In genomic region chr16:5992045-5993011, GRCm38 (mm10) we compare ENCODE assay signal across 12 mouse cellular contexts.
DNase-seq lines count a peak whose midpoint lies in the region; ATAC-seq lines count a peak whose summit lies in the region.
"Had no signal": no experiment of that assay in that cellular context is flagged by ENCODE, and none has a peak within 500 bp of the region (broad histone marks: within the 10 kb centered on the region; RNA-seq: fewer than 3 reads in every experiment).

No protein-coding gene starts in this region.

- no peak overlapping the region for H3K27ac ChIP-seq in hindbrain, embryonic 10.5 days
- peak overlapping the region; percentile 55 for H3K27ac ChIP-seq in midbrain, embryonic 15.5 days
- H3K27ac ChIP-seq in kidney, embryonic 16.5 days (ENCODE audit: low read length): no peak overlapping the region
- H3K27ac ChIP-seq: intestine, embryonic 15.5 days; liver, embryonic 12.5 days had no signal

- H3K9me3 ChIP-seq in hindbrain, embryonic 10.5 days: no peaks in the 10 kb centered on the region
- no peaks in the 10 kb centered on the region for H3K9me3 ChIP-seq in midbrain, embryonic 15.5 days
- H3K9me3 ChIP-seq in kidney, embryonic 16.5 days (ENCODE audit: low read length): no peaks in the 10 kb centered on the region
- H3K9me3 ChIP-seq: heart, embryonic 12.5 days; intestine, embryonic 15.5 days; liver, embryonic 12.5 days had no signal

- peak; percentile 21 for DNase-seq in R1 (ENCODE audit: low read depth, low spot score)
- DNase-seq in brain, adult 2 months (ENCODE audit: low read depth, low spot score): peak; percentile 74
- peak; percentile 7 for DNase-seq in hindbrain, embryonic 10.5 days (ENCODE audit: low spot score)
- DNase-seq in retina, embryonic 14.5 days (ENCODE audit: low spot score): no peak
- no peak for DNase-seq in lung, postnatal 10 days
- DNase-seq: cerebellum, adult 11-12 months; thymus, postnatal 14 days had no signal

- H3K9ac ChIP-seq in midbrain, embryonic 15.5 days: no peak overlapping the region
- no peak overlapping the region for H3K9ac ChIP-seq in kidney, embryonic 16.5 days (replicated peaks; ENCODE audit: low read length)
- H3K9ac ChIP-seq: heart, embryonic 12.5 days; intestine, embryonic 15.5 days; liver, embryonic 12.5 days had no signal

- no peak overlapping the region for H3K4me3 ChIP-seq in hindbrain, embryonic 10.5 days
- H3K4me3 ChIP-seq in midbrain, embryonic 15.5 days: no peak overlapping the region
- no peak overlapping the region for H3K4me3 ChIP-seq in kidney, embryonic 16.5 days (ENCODE audit: low read length)
- H3K4me3 ChIP-seq: heart, embryonic 12.5 days; intestine, embryonic 15.5 days; liver, embryonic 12.5 days had no signal

- peaks cover 30% of the 10 kb centered on the region for H3K27me3 ChIP-seq in hindbrain, embryonic 10.5 days (ENCODE audit: insufficient read depth, poor library complexity, severe bottlenecking)
- no peaks in the 10 kb centered on the region; the same call in 1 of the 2 replicates for H3K27me3 ChIP-seq in midbrain, embryonic 15.5 days (replicated peaks)
- no peaks in the 10 kb centered on the region; the same call in 1 of the 2 replicates for H3K27me3 ChIP-seq in kidney, embryonic 16.5 days (ENCODE audit: insufficient read depth, low read length)
- H3K27me3 ChIP-seq: heart, embryonic 12.5 days; intestine, embryonic 15.5 days; liver, embryonic 12.5 days had no signal

- 47% methylated on average over 10 of the region's 10 CpGs for WGBS in hindbrain, embryonic 10.5 days
- WGBS in midbrain, embryonic 15.5 days: 19% methylated on average over 10 of the region's 10 CpGs
- WGBS in kidney, embryonic 16.5 days: 58% methylated on average over 10 of the region's 10 CpGs

- 0 out of 2 replicates have a peak overlapping the region, but pooled peaks have one; percentile 13 for H3K4me2 ChIP-seq in midbrain, embryonic 15.5 days
- no peak overlapping the region for H3K4me2 ChIP-seq in kidney, embryonic 16.5 days (replicated peaks; ENCODE audit: low read depth, low read length)
- H3K4me2 ChIP-seq: heart, embryonic 12.5 days; intestine, embryonic 15.5 days; liver, embryonic 12.5 days had no signal

- peaks cover 22% of the 10 kb centered on the region for H3K4me1 ChIP-seq in hindbrain, embryonic 10.5 days (replicated peaks)
- peaks cover 30% of the 10 kb centered on the region for H3K4me1 ChIP-seq in midbrain, embryonic 15.5 days
- H3K4me1 ChIP-seq in kidney, embryonic 16.5 days (ENCODE audit: insufficient read depth, low read length): no peaks in the 10 kb centered on the region
- H3K4me1 ChIP-seq: heart, embryonic 12.5 days; intestine, embryonic 15.5 days; liver, embryonic 12.5 days had no signal

- H3K36me3 ChIP-seq in hindbrain, embryonic 10.5 days: no peaks in the 10 kb centered on the region
- H3K36me3 ChIP-seq in midbrain, embryonic 15.5 days (replicated peaks): no peaks in the 10 kb centered on the region
- no peaks in the 10 kb centered on the region for H3K36me3 ChIP-seq in kidney, embryonic 16.5 days (ENCODE audit: insufficient read depth, low read length)
- H3K36me3 ChIP-seq: heart, embryonic 12.5 days; intestine, embryonic 15.5 days; liver, embryonic 12.5 days had no signal

- peak; percentile 75 for ATAC-seq in midbrain, embryonic 15.5 days (replicated peaks)
- ATAC-seq in kidney, embryonic 16.5 days (ENCODE audit: low FRiP score, low TSS enrichment): no peak
- ATAC-seq: intestine, embryonic 15.5 days; liver, embryonic 12.5 days had no signal

Comparison
In these comparisons a context has a peak if more than half of its experiments do, and no peak if none do; other contexts are left out.
1. DNase-seq: peak in R1 (single experiment), brain, adult 2 months (single experiment) and hindbrain, embryonic 10.5 days (single experiment); none in retina, embryonic 14.5 days (single experiment) and lung, postnatal 10 days (single experiment).